Mouse (Mus musculus) liver, embryonic 16.5 days (tissue): Measurements from ENCODE around the gene Pin1rt1. TPM values are rescaled to one million over a fixed set of nuclear protein-coding genes. Genes with fewer than 3 reads are reported as not detected.

Experiments used
- ATAC-seq: fragments of 200-750 bp; cut with Nextera tagmentation; 2 replicates; pipeline ENCODE4 v1.8.0; 2017; ENCODE audit warnings: low read depth, mild to moderate bottlenecking, moderate number of reproducible peaks, moderate library complexity
- H3K27ac ChIP-seq: fragments of 300-500 bp; sonication (generic); 2 replicates; pipeline ENCODE4 v1.5.1; 2014; ENCODE audit warnings: mild to moderate bottlenecking, low read length
- H3K27me3 ChIP-seq: fragments of 300-500 bp; sonication (generic); 2 replicates; pipeline ENCODE4 v1.6.1; 2014; ENCODE audit warnings: low read depth, low read length, mixed read lengths; ENCODE audit not compliant: control insufficient read depth, insufficient read depth
- H3K36me3 ChIP-seq: fragments of 300-500 bp; sonication (generic); 2 replicates; pipeline ENCODE4 v1.6.1; 2014; ENCODE audit warnings: mild to moderate bottlenecking; ENCODE audit not compliant: control insufficient read depth, insufficient read depth
- H3K4me1 ChIP-seq: fragments of 300-500 bp; sonication (generic); 2 replicates; pipeline ENCODE4 v1.6.1; 2014; ENCODE audit warnings: low read depth, low read length, mixed read lengths; ENCODE audit not compliant: control insufficient read depth
- H3K4me2 ChIP-seq: fragments of 300-500 bp; sonication (generic); 2 replicates; pipeline ENCODE4 v1.6.1; 2014; ENCODE audit warnings: low read depth, low read length, mixed read lengths
- H3K4me3 ChIP-seq: fragments of 300-500 bp; sonication (generic); 2 replicates; pipeline ENCODE4 v1.5.1; 2014; ENCODE audit warnings: low read depth, mild to moderate bottlenecking, low read length
- H3K9ac ChIP-seq: fragments of 300-500 bp; sonication (generic); 2 replicates; pipeline ENCODE4 v1.6.1; 2014; ENCODE audit warnings: low read depth, low read length
- H3K9me3 ChIP-seq: fragments of 300-500 bp; sonication (generic); replicated peaks from 2 replicates; pipeline ENCODE4 v1.6.1; 2016; ENCODE audit warnings: low read length; ENCODE audit not compliant: control insufficient read depth
- WGBS: fragments of 180-500 bp; shearing (Covaris S2); extraction: QIAGEN DNeasy Blood & Tissue Kit; methylation state at CpG from one replicate; pipeline ENCODE4 v1.1.7; 2014; ENCODE audit not compliant: insufficient replicate concordance; 5-methylcytosine and 5-hydroxymethylcytosine counted together
- polyA plus RNA-seq: library from polyadenylated mRNA; unstranded; fragments of >200 nt; fragmentation: Nextera tagmentation; extraction: Ambion mirVana; gene quantifications from 2 replicates; pipeline ENCODE4 v1.2.1, GENCODE M21; 2015

The Pin1rt1 gene
- polyA plus RNA-seq, 1 experiment from 2014 or later: not detected

DNA sequence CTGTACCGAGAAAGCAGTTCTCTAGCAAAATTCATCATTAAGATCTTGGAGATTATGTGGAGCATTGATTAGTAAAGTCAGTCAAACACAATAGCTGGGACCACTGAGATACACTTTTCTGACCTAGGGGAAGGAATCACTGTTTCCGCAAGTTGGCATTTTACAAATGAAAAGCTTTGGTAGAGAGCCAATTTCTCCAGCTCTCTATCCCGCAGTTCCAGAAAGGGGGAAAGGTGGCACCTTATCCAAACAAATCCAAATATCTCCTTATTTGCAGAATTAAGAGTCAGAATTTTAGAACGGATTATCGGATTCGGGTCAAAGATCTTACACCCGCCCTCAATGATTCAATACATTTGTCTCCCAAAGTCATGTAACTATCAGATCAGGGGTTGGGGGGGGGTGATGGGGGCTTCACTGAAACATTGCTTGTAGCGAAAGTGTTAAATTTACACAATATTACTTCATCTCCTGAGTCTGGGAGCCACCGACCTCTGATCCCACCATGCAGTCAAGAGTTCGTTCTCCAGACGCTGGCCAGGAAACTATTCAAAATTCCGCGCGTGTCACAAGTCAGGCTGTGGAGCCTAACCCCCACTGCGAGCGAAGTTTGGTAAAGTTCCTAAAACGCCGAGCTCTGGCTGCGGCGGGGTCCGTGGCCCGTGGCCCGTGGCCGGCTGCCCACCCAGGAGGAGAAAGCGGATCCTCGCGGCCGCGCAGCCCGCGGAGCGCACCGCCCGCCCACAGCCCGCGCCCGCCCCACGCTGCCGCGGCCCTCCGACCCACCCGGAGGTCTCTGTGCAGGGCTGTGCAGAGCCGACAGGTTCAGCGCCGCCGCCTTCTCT lies 25.9 kb upstream of the Pin1rt1 start:
- peak overlapping the region; percentile 64 for H3K9ac ChIP-seq
- H3K9me3 ChIP-seq: no peaks in the 10 kb centered on the region
- peak overlapping the region; percentile 73 for H3K4me2 ChIP-seq
- WGBS: 5% methylated on average over 44 of the region's 46 CpGs
- H3K27ac ChIP-seq: peak overlapping the region; percentile 54
- peak overlapping the region; percentile 67 for H3K4me3 ChIP-seq
- H3K36me3 ChIP-seq: no peaks in the 10 kb centered on the region
- ATAC-seq: no peak; the same call in 1 of the 2 replicates
- peaks cover 26% of the 10 kb centered on the region for H3K27me3 ChIP-seq
- H3K4me1 ChIP-seq: no peaks in the 10 kb centered on the region; the same call in 1 of the 2 replicates

- 44% methylated on average over 7 of the region's 7 CpGs for WGBS
Measured at GRCm38 (mm10) chr2:104741015-104741758, 25.0 kb upstream of the Pin1rt1 start.

DNA sequence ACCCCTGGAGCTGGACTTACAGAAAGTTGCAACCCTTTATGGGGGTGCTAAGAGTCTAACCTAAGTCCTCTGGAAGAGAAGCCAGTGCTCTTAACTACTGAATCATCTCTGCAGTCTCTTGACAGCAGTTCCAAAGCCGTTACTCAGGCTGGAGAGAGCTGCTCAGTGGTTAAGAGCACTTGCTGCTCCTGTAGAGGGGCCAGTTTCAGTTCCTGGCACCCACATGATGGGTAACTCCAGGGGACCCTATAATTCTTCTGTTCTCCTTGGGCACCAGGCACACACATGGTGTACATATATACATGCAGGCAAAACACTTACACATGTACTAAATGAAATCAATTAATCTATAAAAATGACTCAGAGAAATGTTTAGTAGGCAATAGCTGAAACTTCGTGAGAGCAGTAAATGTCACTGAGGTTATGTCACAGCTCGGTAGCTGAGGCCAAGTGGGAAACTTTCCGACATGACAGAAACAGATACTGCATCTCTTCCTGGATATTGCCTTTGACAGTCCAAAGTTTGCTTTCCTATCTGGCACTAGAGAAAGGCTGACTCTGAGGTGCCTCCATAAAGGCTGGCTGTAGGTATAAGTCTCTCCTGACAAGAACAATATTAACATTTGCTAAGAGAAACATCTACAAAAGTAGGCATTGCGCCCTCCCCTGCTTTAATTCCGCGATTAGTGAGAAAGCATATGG lies 24.2 kb upstream of the Pin1rt1 start:
- no peak overlapping the region for H3K4me3 ChIP-seq
- ATAC-seq: no peak
- no peaks in the 10 kb centered on the region for H3K9me3 ChIP-seq
- no peak overlapping the region for H3K27ac ChIP-seq
- peaks cover 26% of the 10 kb centered on the region for H3K27me3 ChIP-seq
- H3K9ac ChIP-seq: no peak overlapping the region
- H3K4me1 ChIP-seq: no peaks in the 10 kb centered on the region; the same call in 1 of the 2 replicates
- no peaks in the 10 kb centered on the region for H3K36me3 ChIP-seq
- peak overlapping the region; percentile 73 for H3K4me2 ChIP-seq
- WGBS: 58% methylated on average over 7 of the region's 7 CpGs

More at GRCm38 (mm10) chr2:104741015-104741758, 25.0 kb upstream of the Pin1rt1 start:
- peak overlapping the region; percentile 73 for H3K4me2 ChIP-seq
- H3K27ac ChIP-seq: no peak overlapping the region
- H3K9me3 ChIP-seq: no peaks in the 10 kb centered on the region
- peaks cover 26% of the 10 kb centered on the region for H3K27me3 ChIP-seq
- no peak for ATAC-seq
- no peaks in the 10 kb centered on the region for H3K36me3 ChIP-seq
- H3K9ac ChIP-seq: no peak overlapping the region
- H3K4me3 ChIP-seq: peak overlapping the region; percentile 67
- no peaks in the 10 kb centered on the region; the same call in 1 of the 2 replicates for H3K4me1 ChIP-seq

DNA sequence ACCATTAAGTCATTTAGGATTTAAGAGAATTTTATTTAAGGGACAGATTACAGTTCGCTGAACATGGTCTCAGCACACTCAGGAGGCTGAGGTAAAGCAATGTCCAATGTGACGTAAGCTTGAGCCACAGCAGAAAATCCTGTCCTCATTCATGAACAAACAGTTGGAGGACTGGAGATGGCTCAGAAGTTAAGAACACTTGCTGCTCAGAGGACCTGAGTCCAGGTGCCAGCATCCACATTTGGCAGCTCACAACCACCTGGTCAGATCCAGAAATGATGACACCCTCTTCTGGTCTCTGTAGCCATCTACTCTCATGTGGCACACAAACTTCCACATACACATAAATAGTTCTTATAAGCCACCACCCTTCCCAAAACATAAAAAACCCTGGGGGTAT lies 23.5 kb upstream of the Pin1rt1 start:
- WGBS: 79% methylated on average over 2 of the region's 2 CpGs
- Histone ChIP-seq H3K4me1 (no peaks in the 10 kb centered on the region; the same call in 1 of the 2 replicates), H3K36me3 (no peaks in the 10 kb centered on the region), H3K4me2 (no peak overlapping the region), H3K27me3 (peaks cover 26% of the 10 kb centered on the region), H3K4me3 (no peak overlapping the region), H3K9me3 (no peaks in the 10 kb centered on the region), H3K27ac (no peak overlapping the region), H3K9ac (no peak overlapping the region)
- ATAC-seq: no peak

DNA sequence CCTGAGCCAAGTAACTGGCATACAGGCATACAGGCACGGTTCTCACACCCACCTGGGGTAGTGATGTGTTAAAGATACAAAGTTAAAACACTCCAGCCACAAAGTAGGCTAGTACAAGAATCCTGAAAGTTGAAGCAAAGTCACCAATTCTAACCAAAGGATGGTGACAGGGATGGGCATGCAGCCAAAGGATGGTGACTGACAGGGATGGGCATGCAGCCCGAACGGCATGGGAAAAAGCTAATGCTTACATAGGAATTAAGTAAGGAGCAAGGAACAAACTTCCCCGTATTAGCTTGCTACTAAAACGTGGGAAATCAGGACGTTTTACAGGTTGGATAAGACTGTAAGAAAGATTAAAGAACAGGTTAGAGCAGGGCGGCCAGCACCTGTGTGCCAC lies 20.1 kb upstream of the Pin1rt1 start:
- WGBS: 61% methylated on average over 7 of the region's 7 CpGs
- H3K9me3 ChIP-seq: no peaks in the 10 kb centered on the region
- ATAC-seq: no peak
- no peak overlapping the region for H3K4me2 ChIP-seq
- H3K4me1 ChIP-seq: no peaks in the 10 kb centered on the region; the same call in 1 of the 2 replicates
- peaks cover 2% of the 10 kb centered on the region; the same call in 1 of the 2 replicates for H3K27me3 ChIP-seq
- H3K36me3 ChIP-seq: no peaks in the 10 kb centered on the region
- no peak overlapping the region for H3K4me3 ChIP-seq
- H3K9ac ChIP-seq: no peak overlapping the region
- H3K27ac ChIP-seq: no peak overlapping the region

GRCm38 (mm10) chr2:104732562-104733256 lies 16.5 kb upstream of the Pin1rt1 start:
- 45% methylated on average over 7 of the region's 7 CpGs for WGBS
- Histone ChIP-seq H3K27ac (peak overlapping the region; percentile 45; the same call in 1 of the 2 replicates), H3K4me3 (no peak overlapping the region), H3K9me3 (no peaks in the 10 kb centered on the region), H3K36me3 (no peaks in the 10 kb centered on the region), H3K9ac (no peak overlapping the region), H3K4me2 (no peak overlapping the region; the same call in 1 of the 2 replicates), H3K4me1 (no peaks in the 10 kb centered on the region), H3K27me3 (no peaks in the 10 kb centered on the region)
- no peak for ATAC-seq

- Histone ChIP-seq H3K9ac (no peak overlapping the region), H3K4me2 (no peak overlapping the region; the same call in 1 of the 2 replicates), H3K27me3 (no peaks in the 10 kb centered on the region), H3K4me3 (no peak overlapping the region), H3K9me3 (no peaks in the 10 kb centered on the region), H3K4me1 (no peaks in the 10 kb centered on the region), H3K27ac (peak overlapping the region; percentile 55), H3K36me3 (no peaks in the 10 kb centered on the region)
- 45% methylated on average over 9 of the region's 9 CpGs for WGBS
- ATAC-seq: peak; percentile 51; the same call in 1 of the 2 replicates
Measured at GRCm38 (mm10) chr2:104732033-104732444, 15.9 kb upstream of the Pin1rt1 start.

- WGBS: 63% methylated on average over 1 of the region's 1 CpGs
- Histone ChIP-seq H3K36me3 (no peaks in the 10 kb centered on the region), H3K4me3 (no peak overlapping the region), H3K27ac (no peak overlapping the region), H3K9me3 (no peaks in the 10 kb centered on the region), H3K4me2 (no peak overlapping the region), H3K4me1 (no peaks in the 10 kb centered on the region), H3K27me3 (no peaks in the 10 kb centered on the region), H3K9ac (no peak overlapping the region)
- no peak for ATAC-seq
Measured at GRCm38 (mm10) chr2:104727369-104727768, 11.2 kb upstream of the Pin1rt1 start.
